Mouse (Mus musculus): Measurements from ENCODE around the gene Pnldc1.

- TF ChIP-seq EP300 (IDR thresholded peaks at IDR 0.05; ENCODE audit: low read depth) (no peak), CTCF (IDR thresholded peaks at IDR 0.05; ENCODE audit: low read depth) (no peak)
These were observed 32.6 kb upstream of the Pnldc1 start for GRCm38 (mm10) chr17:12942459-12943162.

Data from heart, postnatal 0 days (tissue).